Mouse (Mus musculus) activated CD4-positive, CD25-positive, alpha-beta regulatory T cell, adult 4 months (primary cell): ENCODE measurements around the gene Btnl6. TPM values are rescaled to one million over a fixed set of nuclear protein-coding genes. Genes with fewer than 3 reads are reported as not detected.
"Not testable (repeated sequence)": the region's sequence is repeated elsewhere in the genome, so short reads cannot be mapped to it uniquely, and the experiment has no call there.

ENCODE experiments used
- ATAC-seq: one replicate; pipeline ENCODE4 v1.8.0; 2017
- polyA plus RNA-seq, 2 experiments: library from polyadenylated mRNA; unstranded; fragments of 100-300 nt; shearing (Covaris generic); gene quantifications; one replicate each; pipeline ENCODE4 v1.2.1; 2017

Btnl6 gene
- polyA plus RNA-seq, 2 experiments from 2014 or later = not detected

- ATAC-seq = no peak
Measured at GRCm38 (mm10) chr17:34496539-34496938, 20.6 kb downstream of the Btnl6 start.

GRCm38 (mm10) chr17:34495156-34495555 lies 22.0 kb downstream of the Btnl6 start:
- ATAC-seq = not testable (repeated sequence)

DNA sequence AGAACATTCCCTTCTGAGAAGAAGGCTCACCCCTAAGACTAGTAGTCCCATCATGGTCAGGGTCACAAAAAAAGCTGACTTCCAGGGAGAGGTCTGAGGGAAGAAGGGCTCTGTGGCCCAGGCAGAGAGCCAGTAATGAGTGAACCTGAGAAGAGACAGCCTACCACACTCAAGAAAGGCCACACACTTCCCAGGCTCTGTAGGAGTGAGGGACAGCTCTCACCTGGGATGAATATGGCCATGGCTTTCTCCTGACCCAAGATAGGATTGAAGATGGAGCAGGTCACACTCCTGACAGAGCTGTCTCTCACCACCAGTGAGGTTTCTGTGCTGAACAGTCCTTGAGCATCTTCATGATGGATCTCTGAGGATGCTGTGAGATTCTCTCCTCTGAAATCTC lies 24.4 kb downstream of the Btnl6 start:
- ATAC-seq = no peak

GRCm38 (mm10) chr17:34477238-34478013 lies 39.7 kb downstream of the Btnl6 start, which contains the start of gene Btnl4:
Gene Btnl4, minus strand, starts transcription at chr17:34477318.
- not testable (repeated sequence) for ATAC-seq

- no peak for ATAC-seq
Measured at GRCm38 (mm10) chr17:34476427-34476826, 40.7 kb downstream of the Btnl6 start.

DNA sequence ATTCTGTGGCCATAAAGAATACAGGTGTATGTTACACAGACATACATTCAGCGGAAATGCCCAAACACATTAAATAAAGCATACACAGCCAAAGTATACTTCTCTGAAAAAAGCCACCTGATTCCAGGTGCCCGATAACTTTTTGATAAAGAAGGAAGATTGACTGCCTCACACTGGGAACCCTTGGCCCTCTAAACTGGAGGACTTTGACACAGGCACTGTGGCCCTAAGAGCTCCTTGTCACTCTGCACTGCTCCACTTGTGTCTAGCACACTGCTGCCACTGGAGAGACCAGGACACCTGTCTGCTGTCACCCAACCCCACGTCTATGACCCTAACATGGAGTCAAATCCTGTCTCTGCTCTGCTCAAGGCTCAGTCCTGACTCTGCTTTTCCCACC lies 42.1 kb downstream of the Btnl6 start:
- no peak for ATAC-seq

GRCm38 (mm10) chr17:34470491-34470890 lies 46.7 kb downstream of the Btnl6 start:
- ATAC-seq = no peak

DNA sequence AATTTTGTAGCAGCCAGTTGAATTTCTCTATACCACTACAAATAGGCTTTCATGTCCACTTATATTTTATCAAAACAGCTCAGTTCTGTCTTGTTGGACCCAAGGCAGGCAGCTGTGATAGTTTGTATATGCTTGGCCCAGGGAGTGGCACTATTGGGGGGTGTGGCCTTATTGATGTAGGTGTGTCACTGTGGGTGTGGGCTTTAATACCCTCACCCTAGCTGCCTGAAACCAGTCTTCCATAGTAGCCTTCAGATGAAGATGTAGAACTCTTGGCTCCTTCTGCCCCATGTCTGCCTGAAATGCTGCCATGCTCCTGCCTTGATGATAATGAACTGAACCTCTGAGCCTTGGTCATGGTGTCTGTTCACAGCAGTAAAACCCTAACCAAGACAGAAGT lies 51.2 kb downstream of the Btnl6 start:
- not testable (repeated sequence) for ATAC-seq

- ATAC-seq = no peak
Measured at GRCm38 (mm10) chr17:34459255-34459654, 57.9 kb downstream of the Btnl6 start.

Other genes starting within 250 kb of the Btnl6 start
- 10 to 100 TPM in 1 of 2 experiments, 1 to 10 TPM in 1; 4.0 to 79.3 TPM for gene H2-Aa, start 229.5 kb downstream of the Btnl6 start, polyA plus RNA-seq
- gene H2-Eb1, start 211.5 kb downstream of the Btnl6 start, polyA plus RNA-seq = 10 to 100 TPM in 1 of 2 experiments, 1 to 10 TPM in 1; 5.2 to 64.7 TPM
- gene H2-Eb2, start 191.7 kb downstream of the Btnl6 start, polyA plus RNA-seq = under 1 TPM; 0.13 to 0.36 TPM
- under 1 TPM; 0.17 to 0.42 TPM for gene Btnl2, start 162.5 kb downstream of the Btnl6 start, polyA plus RNA-seq
- gene Btnl1, start 140.2 kb downstream of the Btnl6 start, polyA plus RNA-seq = not detected
- gene BC051142, start 118.5 kb downstream of the Btnl6 start, polyA plus RNA-seq = 1 to 10 TPM in 1 of 2 experiments, not detected in 1; 2.3 TPM
- not detected for gene Btnl4, start 40.0 kb downstream of the Btnl6 start, polyA plus RNA-seq
- gene Notch4, start 46.9 kb upstream of the Btnl6 start, polyA plus RNA-seq = under 1 TPM; 0.52 to 0.58 TPM
- 100 to 1,000 TPM; 213 to 307 TPM for gene Gpsm3, start 72.5 kb upstream of the Btnl6 start, polyA plus RNA-seq
- gene Pbx2, start 73.9 kb upstream of the Btnl6 start, polyA plus RNA-seq = 10 to 100 TPM in 1 of 2 experiments, 1 to 10 TPM in 1; 8.5 to 10.2 TPM
- gene Ager, start 80.5 kb upstream of the Btnl6 start, polyA plus RNA-seq = 1 to 10 TPM; 2.5 to 5.4 TPM
- gene Rnf5, start 86.3 kb upstream of the Btnl6 start, polyA plus RNA-seq = 10 to 100 TPM; 49.0 to 56.9 TPM
- 10 to 100 TPM; 16.9 to 18.4 TPM for gene Agpat1, start 86.9 kb upstream of the Btnl6 start, polyA plus RNA-seq
- 1 to 10 TPM; 1.3 to 1.9 TPM for gene Egfl8, start 98.6 kb upstream of the Btnl6 start, polyA plus RNA-seq
- gene Ppt2, start 111.2 kb upstream of the Btnl6 start, polyA plus RNA-seq = 10 to 100 TPM; 13.3 to 16.8 TPM
- 1 to 10 TPM in 1 of 2 experiments, under 1 TPM in 1; 0.34 to 1.4 TPM for gene Prrt1, start 112.2 kb upstream of the Btnl6 start, polyA plus RNA-seq
- gene Fkbpl, start 127.4 kb upstream of the Btnl6 start, polyA plus RNA-seq = 1 to 10 TPM; 3.5 to 5.4 TPM
- gene Atf6b, start 129.8 kb upstream of the Btnl6 start, polyA plus RNA-seq = 10 to 100 TPM; 15.6 to 26.7 TPM
- gene Tnxb, start 153.2 kb upstream of the Btnl6 start, polyA plus RNA-seq = not detected
- not detected for gene C4b, start 226.5 kb upstream of the Btnl6 start, polyA plus RNA-seq